Mouse (Mus musculus) liver, postnatal 0 days (tissue): ENCODE measurements around the gene Lipt1.

Source experiments
- CTCF ChIP-seq: sonication (generic); IDR thresholded peaks from 2 replicates; pipeline ENCODE4 v1.5.1; 2016; ENCODE audit warnings: antibody characterized with exemption, low read depth
- EP300 ChIP-seq: IDR thresholded peaks from 2 replicates; pipeline ENCODE4 v1.6.1; 2016; ENCODE audit warnings: antibody characterized with exemption, low read depth, mild to moderate bottlenecking

DNA sequence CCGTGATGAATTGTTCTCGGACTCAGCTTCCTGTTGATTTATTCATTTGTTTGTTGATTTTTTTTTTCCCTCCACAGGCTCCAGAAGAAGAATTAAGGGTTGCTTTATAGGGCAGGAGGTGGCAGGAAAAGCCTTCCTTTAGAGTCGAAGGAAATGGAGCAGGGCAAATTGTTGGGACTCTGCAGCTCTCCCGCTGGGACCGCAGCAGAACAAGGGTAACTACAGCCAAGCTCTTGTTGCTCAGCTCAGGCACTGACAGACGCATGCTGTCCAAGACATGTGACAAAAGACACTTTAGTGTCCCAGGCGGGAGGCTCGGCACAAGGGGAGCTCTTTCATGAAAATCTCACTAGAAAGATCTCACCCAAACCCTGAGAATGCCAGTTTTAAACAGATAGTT is 51.0 kb downstream of the Lipt1 start:
- no peak for TF ChIP-seq CTCF
- no peak for TF ChIP-seq EP300
